13 mouse cellular contexts compared by ENCODE assay signal in the genomic region with DNA sequence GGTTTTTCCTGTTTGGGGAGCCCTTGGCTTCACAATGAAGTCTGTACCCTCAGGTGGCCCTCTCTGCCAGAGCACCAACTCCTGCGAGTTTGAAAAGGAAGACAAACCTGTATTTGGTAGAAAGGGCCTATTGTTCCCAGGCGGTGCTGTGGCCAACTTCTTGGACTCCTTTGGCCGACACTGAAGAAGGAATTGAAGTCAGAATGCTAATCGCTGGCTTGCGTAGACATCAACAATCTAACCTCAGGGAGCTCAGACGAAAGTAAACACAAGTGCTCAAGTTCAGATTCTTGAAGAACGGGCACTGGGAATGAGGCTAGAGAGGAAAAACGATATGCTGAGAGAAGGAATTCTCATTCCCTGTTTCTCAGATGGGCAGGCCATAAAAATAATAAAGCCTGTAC. TPM values are rescaled to one million over a fixed set of nuclear protein-coding genes. Genes with fewer than 3 reads are reported as not detected.
DNase-seq lines count a peak whose midpoint lies in the region; ATAC-seq and TF ChIP-seq lines count a peak whose summit lies in the region.
"Had no signal": no experiment of that assay in that cellular context is flagged by ENCODE, and none has a peak within 500 bp of the region (broad histone marks: within the 10 kb centered on the region; RNA-seq: fewer than 3 reads in every experiment).

No protein-coding gene starts in this region.

- H3K9me3 ChIP-seq in heart, embryonic 15.5 days (replicated peaks): no peaks in the 10 kb centered on the region
- H3K9me3 ChIP-seq in intestine, embryonic 15.5 days: no peaks in the 10 kb centered on the region
- H3K9me3 ChIP-seq in stomach, postnatal 0 days (ENCODE audit: control insufficient read depth, low read length): no peaks in the 10 kb centered on the region

- no peaks in the 10 kb centered on the region for H3K27me3 ChIP-seq in heart, embryonic 15.5 days
- H3K27me3 ChIP-seq in intestine, embryonic 15.5 days (replicated peaks): no peaks in the 10 kb centered on the region
- H3K27me3 ChIP-seq in stomach, postnatal 0 days (ENCODE audit: control insufficient read depth, insufficient read depth, low read length): no peaks in the 10 kb centered on the region

- ATAC-seq in heart, embryonic 15.5 days (replicated peaks; ENCODE audit: insufficient number of reproducible peaks, insufficient read depth, low FRiP score, low read depth): no peak
- no peak for ATAC-seq in intestine, embryonic 15.5 days
- ATAC-seq in stomach, postnatal 0 days (ENCODE audit: low FRiP score, low TSS enrichment): peak; percentile 71
- ATAC-seq in erythroblast, adult 5-6 weeks (replicated peaks; ENCODE audit: low FRiP score, poor library complexity, severe bottlenecking): no peak
- ATAC-seq: forebrain, postnatal 0 days had no signal

- H3K36me3 ChIP-seq in heart, embryonic 15.5 days: no peaks in the 10 kb centered on the region
- no peaks in the 10 kb centered on the region for H3K36me3 ChIP-seq in intestine, embryonic 15.5 days
- H3K36me3 ChIP-seq in stomach, postnatal 0 days (ENCODE audit: control insufficient read depth, insufficient read depth, low read length): no peaks in the 10 kb centered on the region

- TF ChIP-seq CTCF in stomach, postnatal 0 days (IDR thresholded peaks at IDR 0.05; ENCODE audit: low read depth): no peak

- no peak overlapping the region for H3K9ac ChIP-seq in heart, embryonic 15.5 days
- H3K9ac ChIP-seq in intestine, embryonic 15.5 days: no peak overlapping the region
- H3K9ac ChIP-seq in stomach, postnatal 0 days (ENCODE audit: low read length): no peak overlapping the region
- H3K9ac ChIP-seq: forebrain, postnatal 0 days had no signal

- H3K27ac ChIP-seq in heart, embryonic 15.5 days: 0 out of 2 replicates have a peak overlapping the region, but pooled peaks have one; percentile 43
- peak overlapping the region; percentile 36; the same call in 1 of the 2 replicates for H3K27ac ChIP-seq in intestine, embryonic 15.5 days
- peak overlapping the region; percentile 53 for H3K27ac ChIP-seq in stomach, postnatal 0 days (replicated peaks)
- H3K27ac ChIP-seq: macrophage had no signal

- no peak for TF ChIP-seq EP300 in stomach, postnatal 0 days (optimal IDR thresholded peaks at IDR 0.05)

- no peak for DNase-seq in heart, postnatal 4 days
- DNase-seq in ovary, postnatal 36 days (ENCODE audit: low spot score): peak; percentile 20
- DNase-seq in ovary, postnatal 14 days (ENCODE audit: low spot score): no peak
- peak; percentile 51 for DNase-seq in stomach, postnatal 0 days (ENCODE audit: low spot score)
- DNase-seq: adrenal gland, postnatal 14 days; forebrain, postnatal 0 days; kidney, adult 2 months; layer of hippocampus, adult 9-11 months; thymus, adult 18-20 months had no signal

- H3K4me2 ChIP-seq in heart, embryonic 15.5 days: no peak overlapping the region
- no peak overlapping the region for H3K4me2 ChIP-seq in intestine, embryonic 15.5 days (replicated peaks)
- no peak overlapping the region for H3K4me2 ChIP-seq in stomach, postnatal 0 days (replicated peaks; ENCODE audit: low read depth)

- H3K4me3 ChIP-seq in heart, embryonic 15.5 days: no peak overlapping the region
- H3K4me3 ChIP-seq in intestine, embryonic 15.5 days (replicated peaks): no peak overlapping the region
- no peak overlapping the region for H3K4me3 ChIP-seq in stomach, postnatal 0 days (ENCODE audit: low read depth, low read length)

- peaks cover 39% of the 10 kb centered on the region for H3K4me1 ChIP-seq in heart, embryonic 15.5 days (replicated peaks)
- peaks cover 16% of the 10 kb centered on the region for H3K4me1 ChIP-seq in intestine, embryonic 15.5 days (replicated peaks)
- H3K4me1 ChIP-seq in stomach, postnatal 0 days (replicated peaks; ENCODE audit: control insufficient read depth, insufficient read depth): 0 out of 2 replicates have a peak, but pooled peaks cover 3% of the 10 kb centered on the region

- WGBS in heart, embryonic 15.5 days: 73% methylated on average over 8 of the region's 8 CpGs
- 41% methylated on average over 8 of the region's 8 CpGs for WGBS in intestine, embryonic 15.5 days
- WGBS in stomach, postnatal 0 days: 27% methylated on average over 8 of the region's 8 CpGs

RNA-seq across cellular contexts. Expression of gene Etv6, which starts 55.9 kb away (rescaled TPM):
- polyA plus RNA-seq in heart, embryonic 15.5 days (2015; fragmentation: Nextera tagmentation; extraction: Ambion mirVana): 9.9 and 11.4 TPM in 2 replicates
- 10 to 100 TPM; 28.9 to 32.0 TPM for total RNA-seq in heart, postnatal 4 days (2021)
- polyA plus RNA-seq in intestine, embryonic 15.5 days (2015; fragmentation: Nextera tagmentation; extraction: Ambion mirVana): 12.5 and 12.9 TPM in 2 replicates
- 5.9 and 7.6 TPM in 2 replicates for polyA plus RNA-seq in stomach, postnatal 0 days (2015; fragmentation: Nextera tagmentation; extraction: Ambion mirVana)
- total RNA-seq in erythroblast, adult 5-6 weeks (2015; ENCODE audit: low replicate concordance): 16.7 and 18.6 TPM in 2 replicates
- 7.4 and 11.1 TPM in 2 replicates for total RNA-seq in erythroblast, adult 5-6 weeks (2017; ENCODE audit: low replicate concordance)

Comparison
In these comparisons a context has a peak if more than half of its experiments do, and no peak if none do; other contexts are left out.
1. DNase-seq: peak in ovary, postnatal 36 days (single experiment) and stomach, postnatal 0 days (single experiment); none in heart, postnatal 4 days (single experiment) and ovary, postnatal 14 days (single experiment).
2. Peak in every context shown above with its lines, with median percentiles within 50 percentile points of each other: H3K27ac ChIP-seq.